Mouse (Mus musculus) small intestine, adult 2 months (tissue): ENCODE results near the gene Prkrip1.

Source experiments
- CTCF ChIP-seq: fragments of 200-500 bp; IDR thresholded peaks from 2 replicates; pipeline ENCODE4 v1.5.1; 2012; ENCODE audit warnings: low read depth, mild to moderate bottlenecking, control low read depth, inconsistent platforms, low read length, moderate library complexity, mixed read lengths; ENCODE audit not compliant: insufficient replicate concordance, insufficient read length; ENCODE audit errors: extremely low read depth
- POLR2A ChIP-seq: fragments of 200-500 bp; IDR thresholded peaks from 2 replicates; pipeline ENCODE4 v1.6.1; 2012; ENCODE audit warnings: low read depth, mild to moderate bottlenecking, control low read depth, inconsistent platforms, low read length, moderate library complexity

- TF ChIP-seq CTCF: no peak
- no peak for TF ChIP-seq POLR2A
Observed at GRCm38 (mm10) chr5:136169626-136170511, 28.9 kb downstream of the Prkrip1 start.
